Mouse (Mus musculus) midbrain, embryonic 16.5 days (tissue): ENCODE data around the gene Rad9b. TPM values are rescaled to one million over a fixed set of nuclear protein-coding genes. Genes with fewer than 3 reads are reported as not detected.

ENCODE experiments used
- ATAC-seq: fragments of 200-750 bp; cut with Nextera tagmentation; 2 replicates; pipeline ENCODE4 v1.8.0; 2017; ENCODE audit warnings: moderate TSS enrichment
- H3K27ac ChIP-seq: fragments of 300-500 bp; sonication (generic); 2 replicates; pipeline ENCODE4 v1.5.1; 2014; ENCODE audit warnings: mild to moderate bottlenecking, low read length, mixed read lengths
- H3K27me3 ChIP-seq: fragments of 300-500 bp; sonication (generic); 2 replicates; pipeline ENCODE4 v1.6.1; 2014; ENCODE audit warnings: low read depth, low read length, mixed read lengths; ENCODE audit not compliant: control insufficient read depth, insufficient read depth
- H3K36me3 ChIP-seq: fragments of 300-500 bp; sonication (generic); 2 replicates; pipeline ENCODE4 v1.6.1; 2014; ENCODE audit warnings: mild to moderate bottlenecking, low read length, moderate library complexity, mixed read lengths; ENCODE audit not compliant: control insufficient read depth, insufficient read depth
- H3K4me1 ChIP-seq: fragments of 300-500 bp; sonication (generic); 2 replicates; pipeline ENCODE4 v1.6.1; 2014; ENCODE audit warnings: mild to moderate bottlenecking, low read length, mixed read lengths; ENCODE audit not compliant: control insufficient read depth, insufficient read depth
- H3K4me2 ChIP-seq: fragments of 300-500 bp; sonication (generic); 2 replicates; pipeline ENCODE4 v1.6.1; 2014; ENCODE audit warnings: mild to moderate bottlenecking, low read length, mixed read lengths
- H3K4me3 ChIP-seq: fragments of 300-500 bp; sonication (generic); 2 replicates; pipeline ENCODE4 v1.5.1; 2014; ENCODE audit warnings: low read depth, mild to moderate bottlenecking, low read length, moderate library complexity, mixed read lengths
- H3K9ac ChIP-seq: fragments of 300-500 bp; sonication (generic); 2 replicates; pipeline ENCODE4 v1.6.1; 2014; ENCODE audit warnings: low read depth, low read length, mixed read lengths
- H3K9me3 ChIP-seq: fragments of 300-500 bp; sonication (generic); replicated peaks from 2 replicates; pipeline ENCODE4 v1.6.1; 2014; ENCODE audit warnings: mild to moderate bottlenecking, low read length, mixed read lengths; ENCODE audit not compliant: control insufficient read depth, poor library complexity, severe bottlenecking
- WGBS: fragments of 180-500 bp; shearing (Covaris S2); extraction: QIAGEN DNeasy Blood & Tissue Kit; methylation state at CpG from one replicate; pipeline ENCODE4 v1.1.7; 2014; 5-methylcytosine and 5-hydroxymethylcytosine counted together
- polyA plus RNA-seq: library from polyadenylated mRNA; unstranded; fragments of >200 nt; fragmentation: Nextera tagmentation; extraction: Ambion mirVana; gene quantifications from 2 replicates; pipeline ENCODE4 v1.2.1, GENCODE M21; 2015

Gene Rad9b
- polyA plus RNA-seq, 1 experiment from 2014 or later: 23.9 TPM

GRCm38 (mm10) chr5:122377101-122377833, 23.2 kb upstream of the Rad9b start:
- no peak overlapping the region for H3K4me3 ChIP-seq
- ATAC-seq: no peak
- no peaks in the 10 kb centered on the region for H3K9me3 ChIP-seq
- no peak overlapping the region for H3K4me2 ChIP-seq
- 90% methylated on average over 4 of the region's 4 CpGs for WGBS
- no peak overlapping the region for H3K27ac ChIP-seq
- H3K9ac ChIP-seq: no peak overlapping the region
- no peaks in the 10 kb centered on the region for H3K27me3 ChIP-seq
- H3K4me1 ChIP-seq: peaks cover 10% of the 10 kb centered on the region
- H3K36me3 ChIP-seq: peaks cover 19% of the 10 kb centered on the region

- 0 out of 2 replicates have a peak, but pooled peaks have one; percentile 3 for ATAC-seq
Measured at GRCm38 (mm10) chr5:122372878-122373277, 18.8 kb upstream of the Rad9b start.

GRCm38 (mm10) chr5:122372192-122372769, 18.2 kb upstream of the Rad9b start, which contains the start of gene Fam216a:
TSS of gene Fam216a (minus strand) at chr5:122372364.
- H3K27ac ChIP-seq: peak within 1 kb of the TSS; percentile 97
- under 1% methylated on average over 53 of the region's 53 CpGs for WGBS
- peaks cover 17% of the 10 kb centered on the region for H3K4me1 ChIP-seq
- peak within 1 kb of the TSS; percentile 87 for H3K4me3 ChIP-seq
- H3K9me3 ChIP-seq: no peaks in the 10 kb centered on the region
- peak within 1 kb of the TSS; percentile 76 for H3K4me2 ChIP-seq
- H3K36me3 ChIP-seq: 0 out of 2 replicates have a peak, but pooled peaks cover 4% of the 10 kb centered on the region
- H3K27me3 ChIP-seq: no peaks in the 10 kb centered on the region
- peak within 1 kb of the TSS; percentile 88 for H3K9ac ChIP-seq
- peak; percentile 94 for ATAC-seq

More at GRCm38 (mm10) chr5:122372878-122373277, 18.8 kb upstream of the Rad9b start:
- Histone ChIP-seq H3K27me3 (no peaks in the 10 kb centered on the region), H3K4me3 (peak overlapping the region; percentile 87), H3K4me2 (peak overlapping the region; percentile 76), H3K4me1 (peaks cover 17% of the 10 kb centered on the region), H3K9ac (peak overlapping the region; percentile 65), H3K36me3 (0 out of 2 replicates have a peak, but pooled peaks cover under 1% of the 10 kb centered on the region), H3K27ac (peak overlapping the region; percentile 97), H3K9me3 (no peaks in the 10 kb centered on the region)
- 7% methylated on average over 5 of the region's 5 CpGs for WGBS

- peak within 1 kb of the TSS; percentile 76 for H3K4me2 ChIP-seq
- peak within 1 kb of the TSS; percentile 87 for H3K4me3 ChIP-seq
- peaks cover 6% of the 10 kb centered on the region; the same call in 1 of the 2 replicates for H3K36me3 ChIP-seq
- no peaks in the 10 kb centered on the region for H3K9me3 ChIP-seq
- H3K4me1 ChIP-seq: peaks cover 17% of the 10 kb centered on the region
- WGBS: under 1% methylated on average over 28 of the region's 46 CpGs
- peak within 1 kb of the TSS; percentile 97 for H3K27ac ChIP-seq
- no peaks in the 10 kb centered on the region for H3K27me3 ChIP-seq
- H3K9ac ChIP-seq: peak within 1 kb of the TSS; percentile 88
- ATAC-seq: peak; percentile 82
Measured at GRCm38 (mm10) chr5:122371591-122372191, 17.7 kb upstream of the Rad9b start, which contains the start of gene Gpn3. TSS of gene Gpn3 (plus strand) at chr5:122371876.

GRCm38 (mm10) chr5:122354492-122355067, 547 bp upstream of the Rad9b start:
- Histone ChIP-seq H3K36me3 (no peaks in the 10 kb centered on the region), H3K4me2 (peak overlapping the region; percentile 73), H3K4me1 (peaks cover 12% of the 10 kb centered on the region), H3K27me3 (no peaks in the 10 kb centered on the region), H3K9me3 (no peaks in the 10 kb centered on the region), H3K27ac (peak overlapping the region; percentile 82), H3K4me3 (peak overlapping the region; percentile 92), H3K9ac (peak overlapping the region; percentile 73)
- ATAC-seq: no peak; the same call in 1 of the 2 replicates
- WGBS: under 1% methylated on average over 54 of the region's 57 CpGs

GRCm38 (mm10) chr5:122345777-122346176, 8.3 kb downstream of the Rad9b start:
- Histone ChIP-seq H3K4me1 (no peaks in the 10 kb centered on the region), H3K4me3 (no peak overlapping the region), H3K9me3 (no peaks in the 10 kb centered on the region), H3K9ac (no peak overlapping the region), H3K36me3 (no peaks in the 10 kb centered on the region), H3K27ac (no peak overlapping the region), H3K4me2 (no peak overlapping the region), H3K27me3 (no peaks in the 10 kb centered on the region)
- 81% methylated on average over 4 of the region's 4 CpGs for WGBS
- no peak for ATAC-seq

- Histone ChIP-seq H3K27me3 (no peaks in the 10 kb centered on the region), H3K4me2 (no peak overlapping the region), H3K27ac (no peak overlapping the region), H3K9me3 (no peaks in the 10 kb centered on the region), H3K4me3 (no peak overlapping the region), H3K4me1 (no peaks in the 10 kb centered on the region), H3K36me3 (no peaks in the 10 kb centered on the region), H3K9ac (no peak overlapping the region)
- WGBS: 10% methylated on average over 5 of the region's 5 CpGs
- ATAC-seq: no peak
Measured at GRCm38 (mm10) chr5:122344260-122344659, 9.8 kb downstream of the Rad9b start.

GRCm38 (mm10) chr5:122343768-122344167, 10.3 kb downstream of the Rad9b start:
- 54% methylated on average over 7 of the region's 7 CpGs for WGBS
- H3K27ac ChIP-seq: no peak overlapping the region

More at GRCm38 (mm10) chr5:122343768-122344167, 10.3 kb downstream of the Rad9b start:
- no peak for ATAC-seq
- no peaks in the 10 kb centered on the region for H3K9me3 ChIP-seq
- H3K9ac ChIP-seq: no peak overlapping the region
- no peak overlapping the region for H3K4me3 ChIP-seq
- H3K27me3 ChIP-seq: no peaks in the 10 kb centered on the region
- no peak overlapping the region for H3K4me2 ChIP-seq
- H3K36me3 ChIP-seq: peaks cover under 1% of the 10 kb centered on the region; the same call in 1 of the 2 replicates
- no peaks in the 10 kb centered on the region for H3K4me1 ChIP-seq
